Mouse (Mus musculus) CD8-positive naive resting alpha-beta T cell, adult 2 months (primary cell): ENCODE measurements at regions not wholly inside any gene's neighbourhood (a gene's known extent, or its start where the extent isn't known, plus 50 kb on each side); places are given as distances from the start of the nearest gene placed in this dataset.
"Not testable (repeated sequence)": the region's sequence is repeated elsewhere in the genome, so short reads cannot be mapped to it uniquely, and the experiment has no call there.

Experiments
- DNase-seq, 2 experiments: peaks; one replicate each; pipeline ENCODE4 v3.0.0; 2022; ENCODE audit warnings: low read depth in 2 of 2, low spot score in 2 of 2

DNA sequence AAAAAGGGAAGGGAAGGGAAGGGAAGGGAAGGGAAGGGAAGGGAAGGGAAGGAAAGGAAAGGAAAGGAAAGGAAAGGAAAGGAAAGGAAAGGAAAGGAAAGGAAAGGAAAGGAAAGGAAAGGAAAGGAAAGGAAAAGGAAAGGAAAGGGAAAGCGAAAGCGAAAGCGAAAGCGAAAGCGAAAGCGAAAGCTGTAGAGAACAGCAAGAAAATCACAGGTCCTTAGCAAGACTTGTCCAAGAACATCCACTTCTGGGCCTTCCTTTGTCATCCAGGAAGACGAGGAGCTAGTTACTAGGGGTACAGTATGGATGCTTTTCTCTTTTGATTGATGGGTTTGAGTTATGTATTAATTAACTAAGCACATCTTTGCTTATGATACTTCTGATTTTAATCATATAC is 494.3 kb upstream of the Smim15 start:
- not testable (repeated sequence) for DNase-seq

DNA sequence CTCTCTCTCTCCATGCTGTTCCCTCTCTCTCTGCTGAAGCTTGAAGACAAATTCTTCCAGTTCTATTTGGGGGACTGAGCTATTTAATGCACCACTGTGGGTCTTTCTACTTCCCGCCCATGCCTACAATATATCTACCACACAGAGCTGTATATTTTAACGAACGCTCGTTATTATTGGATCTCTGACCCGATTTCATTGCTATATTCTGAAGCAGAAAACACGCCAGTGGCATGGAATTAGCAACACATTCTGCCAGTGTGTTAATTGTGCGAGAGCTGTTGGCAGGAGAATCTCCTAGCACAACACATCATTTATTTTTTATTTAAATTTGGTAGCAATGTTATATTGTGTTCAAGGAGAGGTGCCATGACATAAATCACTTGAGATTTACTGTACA is 497.2 kb upstream of the Smim15 start:
- no peak for DNase-seq

DNA sequence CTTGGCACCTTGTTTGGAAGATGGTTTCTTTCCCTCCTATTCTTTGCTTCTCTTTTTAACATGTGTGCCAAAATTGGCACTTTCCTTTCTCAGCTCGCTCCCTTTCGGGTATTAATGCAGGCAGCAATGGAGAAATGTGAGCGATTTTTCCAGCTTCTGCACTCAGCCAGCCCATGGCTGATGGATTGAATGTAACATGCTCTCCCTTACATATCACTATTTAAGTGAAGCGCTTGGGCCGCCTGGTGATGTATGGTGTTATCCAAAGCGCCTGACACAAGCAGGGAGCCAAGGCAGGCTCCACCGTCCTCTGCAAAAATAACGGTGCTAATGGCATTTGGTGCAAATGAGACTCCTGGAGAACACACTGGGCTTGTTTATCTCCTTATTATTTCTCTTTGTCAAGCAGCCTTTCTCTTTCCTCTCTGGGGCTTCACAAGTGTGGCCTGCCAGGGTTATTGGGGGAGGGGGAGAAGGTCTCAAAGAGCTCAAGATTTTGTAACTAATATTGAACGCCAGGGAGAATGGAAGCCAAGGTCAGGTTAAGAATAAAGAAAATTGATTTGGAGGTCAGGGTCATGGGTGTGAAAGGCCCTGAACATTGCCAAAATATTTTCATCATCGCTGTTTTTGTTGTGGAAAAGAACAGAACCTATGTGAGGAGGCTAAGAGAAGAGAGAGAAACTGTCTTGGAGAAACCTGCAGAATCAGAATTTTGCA is 497.9 kb upstream of the Smim15 start:
- no peak for DNase-seq

DNA sequence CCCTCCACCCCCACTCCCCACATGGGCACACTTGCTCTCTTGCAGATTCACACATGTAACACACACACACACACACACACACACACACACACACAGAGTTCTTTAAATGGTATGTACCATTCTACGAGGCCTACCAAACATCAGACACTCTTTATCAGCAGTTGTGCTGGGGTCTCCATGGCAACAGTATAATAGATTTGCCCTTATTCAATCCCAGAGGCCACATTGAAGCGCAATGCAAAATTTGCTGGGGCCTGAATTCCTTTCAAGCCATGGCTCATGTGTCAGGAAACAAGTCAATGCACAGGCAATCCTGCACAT is 502.7 kb upstream of the Smim15 start:
- no peak for DNase-seq

DNA sequence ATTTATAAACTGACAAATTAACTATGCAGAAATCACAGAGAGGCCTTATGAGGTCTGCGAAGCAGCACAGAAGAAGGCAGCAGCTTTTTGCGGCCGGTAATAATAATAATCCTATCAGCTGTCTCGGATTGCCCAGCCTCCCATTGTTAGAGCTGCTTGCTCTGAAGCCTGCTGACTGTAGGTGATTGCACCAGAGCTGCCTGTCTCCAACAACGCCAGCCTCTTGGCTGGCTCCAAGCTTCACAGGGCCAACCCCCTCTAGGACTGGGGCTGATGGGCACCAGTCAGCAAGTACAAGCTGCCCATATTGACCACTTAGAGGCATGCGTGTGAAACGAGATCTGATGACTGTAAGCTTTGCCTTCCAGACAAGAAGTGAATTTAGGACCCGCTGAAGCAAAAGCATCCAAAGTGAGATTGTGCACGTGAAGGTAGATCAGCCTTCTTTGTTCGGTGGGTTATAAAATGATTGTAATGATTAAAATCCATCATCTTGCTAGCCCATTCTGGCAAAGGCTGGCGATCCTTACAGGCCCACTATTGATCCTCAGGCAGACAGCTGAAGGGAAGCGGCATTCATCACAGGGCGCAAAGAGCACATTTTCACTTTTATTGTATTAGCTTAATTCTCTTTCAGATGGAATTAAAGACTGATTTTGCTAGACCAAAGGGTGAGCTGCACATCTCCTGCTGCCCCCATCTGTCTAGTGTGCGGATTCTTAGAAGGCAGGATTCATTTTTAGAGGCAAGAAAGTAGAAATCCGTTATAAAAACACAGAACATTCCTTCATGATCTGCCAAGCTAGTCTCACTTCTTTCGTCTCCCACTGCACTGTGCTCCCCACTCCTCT is 503.2 kb upstream of the Smim15 start:
- DNase-seq: no peak

DNA sequence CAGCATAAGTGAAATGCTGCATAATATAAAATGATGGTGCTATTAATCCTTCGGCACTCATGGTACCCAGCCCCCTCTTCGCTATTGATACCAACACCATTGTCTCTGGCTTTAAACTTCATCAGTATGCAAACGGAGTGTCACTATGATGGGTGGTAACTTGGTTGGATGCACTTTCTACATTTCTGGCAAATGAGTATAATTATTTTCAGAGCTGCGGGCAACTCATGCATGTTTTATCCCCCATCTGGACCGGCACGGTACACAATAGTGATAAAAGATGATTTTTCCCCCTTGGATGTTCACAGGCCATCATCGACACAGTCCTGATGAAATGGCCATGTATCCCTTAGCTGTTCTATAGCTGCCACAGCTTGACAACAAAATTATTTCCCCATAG is 503.9 kb upstream of the Smim15 start:
- no peak for DNase-seq

DNA sequence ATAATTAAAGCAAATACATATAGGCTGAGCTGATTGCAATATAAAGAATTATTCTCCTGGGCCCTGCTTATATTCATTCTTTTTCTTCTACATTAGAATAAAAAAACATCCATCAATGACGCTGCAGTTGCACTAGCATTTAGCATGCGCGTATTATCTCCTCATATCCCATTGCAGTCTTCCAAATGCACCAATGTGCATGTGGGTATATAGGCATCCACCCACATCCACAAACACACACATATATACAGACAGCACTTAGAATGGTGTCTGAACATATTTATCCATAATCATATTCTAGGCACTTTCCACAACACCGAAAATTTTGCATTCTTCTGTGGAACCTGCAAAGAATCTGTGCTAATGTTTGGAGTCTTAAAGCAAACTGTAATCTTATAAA is 504.4 kb upstream of the Smim15 start:
- no peak for DNase-seq

DNA sequence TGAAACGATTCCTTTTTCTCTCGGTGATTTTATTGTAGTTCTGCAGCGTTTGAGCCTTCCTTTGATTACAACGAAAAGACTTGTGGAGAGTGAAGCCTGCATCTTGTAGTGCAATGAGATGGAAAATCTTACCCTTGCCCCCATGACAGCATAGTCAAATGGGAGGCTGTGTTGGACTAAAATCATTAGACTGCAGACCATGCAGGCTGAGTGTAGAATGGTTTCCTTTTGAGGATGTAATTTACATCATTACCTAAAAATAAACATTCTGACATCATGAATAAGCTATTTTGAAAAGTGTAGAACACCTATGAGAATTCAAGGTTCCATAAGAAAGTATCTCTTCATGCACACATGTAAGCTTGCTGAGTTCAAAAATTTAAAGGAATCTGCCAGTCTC is 504.9 kb upstream of the Smim15 start:
- DNase-seq: no peak

DNA sequence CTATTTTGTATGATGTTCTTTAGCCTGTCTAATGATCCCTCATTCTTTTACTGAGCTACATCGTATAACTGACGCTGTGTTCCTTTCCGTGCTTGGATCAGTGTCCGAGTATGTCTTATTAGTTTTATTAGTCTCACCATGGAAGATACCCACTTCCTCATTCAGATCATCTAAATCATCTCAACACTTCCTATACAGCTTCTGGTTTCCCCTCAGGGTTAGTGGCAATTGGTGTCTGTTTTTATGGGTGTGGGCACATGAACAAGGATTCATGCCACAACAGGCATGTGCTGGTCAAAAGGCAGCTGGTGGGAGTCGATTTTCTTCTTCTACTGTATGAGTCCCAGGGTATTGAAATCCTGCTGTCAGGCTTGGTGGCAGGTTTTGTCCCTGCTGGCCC is 509.0 kb upstream of the Smim15 start:
- DNase-seq: no peak

DNA sequence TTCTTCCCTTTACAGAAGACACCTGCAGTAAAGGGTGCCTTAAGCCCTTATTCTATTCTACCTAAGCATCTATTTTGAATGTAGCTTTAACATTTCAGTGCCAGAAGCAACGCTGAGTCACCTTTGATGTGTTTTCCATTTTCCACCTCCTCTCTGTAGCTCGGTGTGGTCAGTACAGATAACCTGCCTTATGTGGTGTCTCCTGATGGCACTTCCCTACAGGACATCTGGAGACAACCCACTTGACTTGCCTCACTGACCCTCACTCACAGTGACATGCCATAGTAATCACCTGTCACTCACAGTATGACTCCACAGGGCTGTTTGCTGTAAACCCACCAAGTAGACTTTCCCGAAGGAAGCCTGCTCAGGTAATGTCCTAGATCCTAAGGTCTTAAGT is 510.9 kb upstream of the Smim15 start:
- no peak for DNase-seq

DNA sequence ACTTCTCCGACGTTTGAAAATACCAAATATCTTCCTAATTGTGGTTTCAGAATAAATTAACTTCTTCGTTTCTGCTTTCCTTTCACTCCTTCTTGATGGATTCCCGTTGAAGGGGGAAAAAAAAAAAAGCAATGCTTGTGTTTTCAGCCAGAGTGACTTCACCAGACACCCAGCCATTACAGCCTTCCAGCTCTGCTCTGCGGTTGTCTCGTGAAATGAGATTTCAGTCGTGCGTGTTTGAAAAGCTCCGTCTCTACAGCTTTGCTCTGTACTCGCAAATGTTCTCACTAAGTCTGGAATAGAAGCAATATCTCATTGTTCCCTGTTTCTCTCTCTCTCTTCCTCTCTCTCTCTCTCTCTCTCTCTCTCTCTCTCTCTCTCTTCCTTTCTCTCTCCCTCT is 509.6 kb upstream of the Kif2a start:
- no peak for DNase-seq

DNA sequence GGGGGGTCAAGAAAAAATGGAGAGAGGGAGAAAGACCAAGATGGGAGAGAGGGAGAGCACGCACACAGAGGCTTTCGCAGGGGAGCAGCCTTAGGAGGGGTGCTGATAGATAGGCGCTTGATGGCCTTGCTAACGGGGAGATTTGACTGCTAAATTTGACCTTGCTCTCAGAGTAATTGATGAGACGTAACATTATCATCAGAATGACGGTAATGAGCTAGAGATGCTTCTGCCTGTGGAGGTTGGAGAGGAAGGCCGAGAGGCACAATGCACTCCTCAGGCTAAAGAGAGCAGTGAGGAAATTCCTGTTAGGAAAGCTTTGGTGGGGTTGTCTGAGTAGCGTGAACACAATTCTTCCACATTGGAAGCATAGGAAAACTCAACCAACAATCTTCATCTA is 509.1 kb upstream of the Kif2a start:
- DNase-seq: no peak

DNA sequence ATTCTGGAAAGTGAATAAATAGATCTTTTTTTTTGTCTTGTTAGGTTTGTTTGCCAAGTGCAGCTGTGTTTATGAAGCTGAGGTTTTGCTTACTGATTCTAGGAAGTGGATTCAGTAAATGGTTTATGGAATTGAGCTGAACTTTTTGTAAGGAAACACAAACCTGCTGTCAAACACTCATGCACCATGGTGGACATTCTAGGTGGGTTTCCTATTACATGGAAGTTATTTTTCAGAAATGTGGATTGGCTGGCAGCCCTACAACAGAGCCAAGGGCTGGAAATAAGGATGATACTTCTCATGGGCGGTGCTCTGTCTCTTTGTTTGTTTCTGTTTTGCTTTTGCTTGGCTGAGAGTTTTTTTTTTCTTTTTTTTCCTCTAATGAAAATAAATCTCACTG is 508.5 kb upstream of the Kif2a start:
- no peak for DNase-seq

DNA sequence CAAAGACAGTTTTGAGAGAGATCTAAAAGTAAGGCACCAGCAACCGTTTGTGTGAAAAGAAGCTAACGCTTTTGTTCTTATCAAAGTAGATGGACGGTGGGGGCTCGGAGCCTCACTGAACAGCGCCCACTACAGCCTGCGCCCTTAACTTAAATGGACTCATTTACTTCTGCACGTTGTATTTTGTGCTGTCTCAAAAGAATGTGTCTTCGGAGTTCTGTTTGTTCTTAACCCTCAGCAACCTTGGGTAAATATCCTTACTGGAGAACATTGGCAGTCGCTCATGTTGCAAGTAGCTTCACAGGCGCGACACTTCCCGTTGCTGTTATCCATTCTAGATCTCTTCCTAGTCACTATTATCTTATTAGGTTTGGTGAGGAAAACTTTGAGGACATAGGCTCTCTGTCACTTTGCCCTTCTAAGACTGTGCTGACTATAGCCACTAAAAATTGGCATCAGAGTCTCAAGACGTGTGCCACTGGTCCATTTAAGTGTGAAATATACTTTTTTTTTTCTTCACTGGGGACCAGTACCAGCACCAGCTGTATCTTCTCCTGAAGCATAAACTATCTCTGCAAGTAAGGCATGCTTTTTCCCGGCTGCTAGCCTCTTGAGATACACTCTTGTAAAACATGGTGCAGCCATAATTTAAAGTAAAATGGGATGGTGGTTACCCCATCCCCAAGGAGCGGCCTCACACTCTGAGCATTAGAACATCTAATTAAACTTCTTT is 507.0 kb upstream of the Kif2a start:
- DNase-seq: no peak

DNA sequence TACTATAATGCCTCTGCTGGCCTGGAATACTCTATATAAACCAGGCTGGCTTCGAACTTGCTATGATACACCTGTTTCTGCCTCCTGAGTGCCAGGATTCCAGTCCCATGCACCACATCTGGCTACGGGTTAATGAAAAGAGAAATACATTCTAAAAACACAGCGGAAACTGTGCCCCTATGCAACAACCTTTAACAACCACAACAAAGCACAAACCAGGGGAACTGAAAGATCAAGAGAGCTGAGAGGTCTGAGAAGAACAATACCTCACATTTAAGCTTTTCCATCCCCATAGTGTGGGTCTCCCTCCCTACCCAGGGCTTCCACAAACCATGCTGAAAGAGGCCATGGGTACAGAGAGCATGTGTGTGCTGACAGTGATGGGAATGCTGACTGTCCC is 501.0 kb upstream of the Kif2a start:
- peak in 1 of 2 experiments; percentile 12 for DNase-seq

DNA sequence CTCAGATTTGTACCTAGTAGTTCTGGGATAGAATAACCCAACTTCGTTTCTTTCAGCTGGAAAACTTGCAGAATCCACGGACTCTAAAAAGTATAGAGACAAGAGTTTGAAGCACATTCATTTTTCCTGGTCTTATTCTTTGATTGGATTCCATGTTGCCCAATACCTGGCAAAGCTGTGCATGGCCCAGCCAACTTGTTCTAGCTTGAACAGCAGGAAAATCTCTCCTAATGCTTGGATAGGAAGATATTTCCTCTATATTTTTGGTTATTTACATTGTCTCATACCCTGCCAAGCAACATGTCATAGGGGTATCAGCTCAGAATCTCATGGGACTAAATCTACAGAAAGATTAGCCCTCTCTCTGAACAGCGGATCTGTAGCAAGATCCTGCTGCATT is 492.3 kb upstream of the Kif2a start:
- no peak for DNase-seq

DNA sequence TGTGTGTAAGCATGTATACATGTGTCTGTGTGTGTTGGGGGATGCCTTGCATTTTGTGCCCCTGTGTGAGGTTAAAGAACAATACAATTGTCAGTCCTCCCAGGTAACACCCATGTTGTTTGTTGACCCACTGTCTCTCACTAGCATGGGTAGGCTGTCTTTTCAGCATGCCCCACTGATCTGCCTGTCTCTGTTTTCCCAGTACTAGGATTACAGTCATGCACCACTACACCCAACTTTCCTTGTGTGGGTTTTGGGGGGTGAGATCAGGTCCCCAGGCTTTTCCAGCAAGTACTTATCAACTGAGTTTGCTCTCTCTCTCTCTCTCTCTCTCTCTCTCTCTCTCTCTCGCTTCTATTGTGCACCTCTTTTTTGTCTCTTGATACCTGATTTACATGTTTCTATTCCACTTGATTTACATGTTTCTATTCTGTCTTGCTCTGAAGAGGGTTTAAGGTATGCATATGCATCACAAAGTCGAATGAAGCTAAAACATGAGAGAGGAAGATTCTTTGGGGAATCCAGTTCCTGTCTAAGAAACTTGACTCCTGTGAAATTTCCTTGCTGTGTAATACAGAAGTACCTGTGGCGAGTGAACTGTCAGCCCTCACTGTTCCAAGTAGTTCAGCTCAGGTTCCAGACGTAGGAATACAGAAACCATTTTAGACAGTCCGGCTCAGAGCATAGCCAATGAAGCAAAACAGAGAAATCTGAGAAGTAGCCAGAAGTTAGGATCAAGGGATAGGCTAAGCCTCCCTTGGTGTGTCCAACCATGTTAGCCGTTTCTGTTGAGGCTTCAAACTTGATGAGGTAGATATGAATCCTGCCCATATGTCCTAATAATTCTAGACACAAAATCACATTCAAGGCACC is 491.6 kb upstream of the Kif2a start:
- no peak for DNase-seq

DNA sequence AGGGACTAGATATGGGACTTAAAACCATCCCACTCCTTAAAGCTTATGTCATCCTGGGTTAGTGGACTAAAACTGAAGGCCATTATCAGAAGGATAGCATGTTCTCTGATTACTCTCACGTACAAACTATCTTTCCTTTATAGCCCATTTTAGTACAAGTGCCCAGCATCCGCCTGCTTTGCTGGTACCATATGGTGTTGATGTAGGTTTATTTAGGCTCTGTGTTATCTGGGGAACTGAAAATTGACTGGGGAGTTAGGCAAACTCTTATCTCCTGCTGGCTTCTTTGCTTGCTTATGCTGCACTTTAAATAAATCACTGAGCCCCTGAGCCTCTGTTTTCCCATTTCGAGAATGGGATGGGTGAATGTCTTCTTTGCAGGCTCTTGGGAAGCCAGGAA is 485.4 kb upstream of the Kif2a start:
- no peak for DNase-seq

DNA sequence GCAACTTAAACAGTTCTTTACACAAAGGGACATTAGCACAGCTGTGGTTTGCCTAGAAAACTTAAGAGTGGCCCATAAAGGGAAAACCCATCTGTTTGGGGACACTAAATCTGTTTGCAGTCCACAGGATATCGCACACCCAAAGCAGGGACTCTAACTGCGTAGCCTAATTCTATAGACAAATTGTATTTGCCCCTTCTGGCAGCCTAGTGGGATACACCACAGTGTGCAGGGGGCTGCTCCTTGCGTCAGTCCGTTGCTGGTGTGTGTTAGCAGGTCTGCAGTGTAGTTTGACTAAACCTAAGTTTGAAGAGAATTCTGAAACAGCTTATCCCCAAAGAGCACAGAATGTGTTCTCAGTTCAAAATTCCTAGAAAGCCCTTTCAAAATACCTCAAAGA is 484.9 kb upstream of the Kif2a start:
- no peak for DNase-seq

DNA sequence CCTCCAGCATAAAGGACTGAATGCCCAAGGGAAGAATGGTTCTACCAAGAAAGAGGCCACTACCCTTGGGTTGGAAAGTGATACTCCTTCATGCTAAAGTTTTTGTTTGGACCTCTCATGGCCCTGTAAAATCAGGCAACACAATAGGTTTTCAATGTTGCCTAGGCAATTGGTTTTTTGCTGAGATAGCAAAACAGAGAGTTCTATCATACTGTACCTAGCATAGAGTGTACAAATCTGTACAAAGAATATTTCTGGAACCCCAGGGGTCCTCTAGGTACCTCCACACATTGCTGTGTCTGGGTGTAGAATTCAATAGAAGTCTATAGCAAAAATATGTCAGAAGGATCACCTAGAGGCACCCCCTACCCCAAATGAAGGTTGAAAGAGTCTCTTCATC is 483.4 kb upstream of the Kif2a start:
- DNase-seq: no peak

DNA sequence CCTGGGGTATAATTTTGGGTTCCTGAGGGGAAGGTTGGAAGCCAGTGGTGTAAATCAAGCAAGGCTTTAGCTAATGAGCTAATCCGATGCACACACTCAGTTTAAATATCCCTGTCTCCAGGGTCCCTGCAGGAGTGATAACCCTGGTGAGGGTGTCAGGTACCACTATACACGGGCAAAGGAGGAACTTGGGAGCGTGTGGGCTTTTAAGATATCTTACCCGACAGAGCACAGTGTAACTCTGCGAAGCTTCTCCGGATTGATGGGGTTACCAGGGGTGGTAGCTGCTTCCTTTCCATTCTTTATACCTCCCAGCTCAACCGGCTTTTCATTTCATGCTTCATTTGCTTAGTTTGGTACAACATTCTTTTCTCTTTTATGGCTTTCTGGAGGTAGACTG is 480.3 kb upstream of the Kif2a start:
- DNase-seq: no peak
